Mouse (Mus musculus) heart, postnatal 10 days (tissue): ENCODE measurements around the gene Adcy5. TPM values are rescaled to one million over a fixed set of nuclear protein-coding genes. Genes with fewer than 3 reads are reported as not detected.

Experiments
- DNase-seq, 2 experiments: peaks; one replicate each; pipeline ENCODE4 v3.0.0; 2021
- intact Hi-C: fragments of 180-260 bp; cut with DNase I; formaldehyde crosslinking; loops from one replicate; pipeline ENCODE4 v1.15.1; 2025
- total RNA-seq, 2 experiments: library from RNA; stranded (reverse); gene quantifications; 2 replicates each; pipeline ENCODE4 v1.2.3; 2021

Gene Adcy5
- total RNA-seq, 2 experiments from 2014 or later = 55.1 to 56.3 TPM

- intact Hi-C loops = no loop called here
- peak in 1 of 2 experiments; percentile 60 for DNase-seq
Observed at GRCm38 (mm10) chr16:35200432-35201142, 45.9 kb downstream of the Adcy5 start.

GRCm38 (mm10) chr16:35201281-35201680 lies 46.6 kb downstream of the Adcy5 start:
- peak in 1 of 2 experiments; percentile 78 for DNase-seq

GRCm38 (mm10) chr16:35203511-35203910 lies 48.8 kb downstream of the Adcy5 start:
- intact Hi-C loops = no loop called here
- no peak for DNase-seq

More at GRCm38 (mm10) chr16:35201281-35201680, 46.6 kb downstream of the Adcy5 start:
- intact Hi-C loops = no loop called here

GRCm38 (mm10) chr16:35205681-35206080 lies 51.0 kb downstream of the Adcy5 start:
- intact Hi-C loops = no loop called here

GRCm38 (mm10) chr16:35206426-35206825 lies 51.7 kb downstream of the Adcy5 start:
- intact Hi-C loops = no loop called here
- DNase-seq = no peak

More at GRCm38 (mm10) chr16:35205681-35206080, 51.0 kb downstream of the Adcy5 start:
- DNase-seq = no peak

- no peak for DNase-seq
- intact Hi-C loops = no loop called here
Observed at GRCm38 (mm10) chr16:35208796-35209195, 54.1 kb downstream of the Adcy5 start.

- intact Hi-C loops = no loop called here
Observed at GRCm38 (mm10) chr16:35209753-35210152, 55.1 kb downstream of the Adcy5 start.

GRCm38 (mm10) chr16:35215047-35215446 lies 60.4 kb downstream of the Adcy5 start:
- DNase-seq = peak; percentile 67 to 69
- intact Hi-C loops = no loop called here

More at GRCm38 (mm10) chr16:35209753-35210152, 55.1 kb downstream of the Adcy5 start:
- DNase-seq = no peak

GRCm38 (mm10) chr16:35215498-35215897 lies 60.8 kb downstream of the Adcy5 start:
- intact Hi-C loops = no loop called here
- DNase-seq = peak; percentile 70 to 77

- intact Hi-C loops = no loop called here
- DNase-seq = no peak
Observed at GRCm38 (mm10) chr16:35216826-35217491, 62.3 kb downstream of the Adcy5 start.

- DNase-seq = no peak
- intact Hi-C loops = loop anchor here (5.0 kb wide), 1 partner anchor 63 kb away; no protein-coding TSS in a partner anchor
Observed at GRCm38 (mm10) chr16:35220412-35220811, 65.7 kb downstream of the Adcy5 start.

- no peak for DNase-seq
Observed at GRCm38 (mm10) chr16:35221581-35221980, 66.9 kb downstream of the Adcy5 start.

GRCm38 (mm10) chr16:35223930-35224329 lies 69.3 kb downstream of the Adcy5 start:
- no peak for DNase-seq
- intact Hi-C loops = loop anchor here (5.0 kb wide), 1 partner anchor 67 kb away; no protein-coding TSS in a partner anchor

More at GRCm38 (mm10) chr16:35221581-35221980, 66.9 kb downstream of the Adcy5 start:
- intact Hi-C loops = loop anchor here (5.0 kb wide), 1 partner anchor 64 kb away; no protein-coding TSS in a partner anchor

- peak in 1 of 2 experiments; percentile 57 for DNase-seq
- intact Hi-C loops = loop anchor here (5.0 kb wide), 1 partner anchor 67 kb away; no protein-coding TSS in a partner anchor
Observed at GRCm38 (mm10) chr16:35224716-35225115, 70.0 kb downstream of the Adcy5 start.

GRCm38 (mm10) chr16:35229582-35229981 lies 74.9 kb downstream of the Adcy5 start:
- intact Hi-C loops = no loop called here
- DNase-seq = peak; percentile 78 to 80

- intact Hi-C loops = no loop called here
- DNase-seq = no peak
Observed at GRCm38 (mm10) chr16:35232153-35232750, 77.6 kb downstream of the Adcy5 start.

- intact Hi-C loops = no loop called here
Observed at GRCm38 (mm10) chr16:35233329-35233728, 78.7 kb downstream of the Adcy5 start.

GRCm38 (mm10) chr16:35237091-35237490 lies 82.4 kb downstream of the Adcy5 start:
- no peak for DNase-seq
- intact Hi-C loops = no loop called here

More at GRCm38 (mm10) chr16:35233329-35233728, 78.7 kb downstream of the Adcy5 start:
- no peak for DNase-seq

- DNase-seq = no peak
- intact Hi-C loops = no loop called here
Observed at GRCm38 (mm10) chr16:35239318-35239965, 84.8 kb downstream of the Adcy5 start.

GRCm38 (mm10) chr16:35239966-35240730 lies 85.5 kb downstream of the Adcy5 start:
- DNase-seq = no peak
- intact Hi-C loops = no loop called here
